Mouse (Mus musculus): ENCODE data around the gene Hnrnpm.

- TF ChIP-seq CTCF (IDR thresholded peaks at IDR 0.05; ENCODE audit: control insufficient read depth, insufficient read depth, insufficient read length) (no peak), CEBPB (IDR thresholded peaks at IDR 0.05; ENCODE audit: low read depth) (no peak), MAX (IDR thresholded peaks at IDR 0.05) (no peak), MYOG (IDR thresholded peaks at IDR 0.05; ENCODE audit: control insufficient read depth, extremely low read depth, insufficient read length) (no peak), USF1 (IDR thresholded peaks at IDR 0.05; ENCODE audit: low read depth) (no peak), FOSL1 (IDR thresholded peaks at IDR 0.05; ENCODE audit: insufficient read depth, low read length, poor library complexity, severe bottlenecking) (no peak), MYOD1 (IDR thresholded peaks at IDR 0.05; ENCODE audit: control insufficient read depth, insufficient read length, low read depth) (no peak)
These were observed at the start of gene Hnrnpm for GRCm38 (mm10) chr17:33686760-33687159.

Measured in C2C12 (cell line).